Mouse (Mus musculus) colon, adult 2 months (tissue): ENCODE data around the gene Gm8122. TPM values are rescaled to one million over a fixed set of nuclear protein-coding genes. Genes with fewer than 3 reads are reported as not detected.

ENCODE experiments used
- polyA plus RNA-seq: library from polyadenylated mRNA; depleted of rRNA; stranded (reverse); fragments of >200 nt; gene quantifications from 2 replicates; pipeline ENCODE4 v1.2.3, GENCODE M21; 2012; rRNA removed

Gene Gm8122
- not detected in 2 replicates for polyA plus RNA-seq

GRCm38 (mm10) chr14:43235204-43235603 is at the start of gene Gm8122:
Gene Gm8122, minus strand, starts transcription at chr14:43235304.

GRCm38 (mm10) chr14:43274986-43275511 is 39.9 kb upstream of the Gm8122 start, which contains the start of gene Gm9732:
Gene Gm9732, plus strand, starts transcription at chr14:43275036.

GRCm38 (mm10) chr14:43258349-43258748 is 23.2 kb upstream of the Gm8122 start, which contains the start of gene Gm8126:
Gene Gm8126, plus strand, starts transcription at chr14:43258649.

Other genes starting within 250 kb of the Gm8122 start
- not detected in 2 replicates for gene Gm8082, start 241.7 kb downstream of the Gm8122 start, polyA plus RNA-seq
- not detected in 2 replicates for gene Gm10376, start 219.7 kb downstream of the Gm8122 start, polyA plus RNA-seq
- not detected in 2 replicates for gene Gm8094, start 158.7 kb downstream of the Gm8122 start, polyA plus RNA-seq
- not detected in 2 replicates for gene Gm8104, start 134.7 kb downstream of the Gm8122 start, polyA plus RNA-seq
- not detected in 2 replicates for gene Gm7233, start 55.4 kb downstream of the Gm8122 start, polyA plus RNA-seq
- not detected in 2 replicates for gene Gm8126, start 23.3 kb upstream of the Gm8122 start, polyA plus RNA-seq
- gene Gm9732, start 39.7 kb upstream of the Gm8122 start, polyA plus RNA-seq, result not detected in 2 replicates
- not detected in 2 replicates for gene Gm8127, start 58.5 kb upstream of the Gm8122 start, polyA plus RNA-seq
- gene 1700001F09Rik, start 112.5 kb upstream of the Gm8122 start, polyA plus RNA-seq, result not detected in 2 replicates
- gene Gm8138, start 181.0 kb upstream of the Gm8122 start, polyA plus RNA-seq, result not detected in 2 replicates